Mouse (Mus musculus): ENCODE data around the gene Olfr1225.
"Not testable (repeated sequence)": the region's sequence is repeated elsewhere in the genome, so short reads cannot be mapped to it uniquely, and the experiment has no call there.

Gene Olfr1225

GRCm38 (mm10) chr2:89174569-89174968, at the start of gene Olfr1225:
TSS of gene Olfr1225 (minus strand) at chr2:89174669.
- DNase-seq (ENCODE audit: low spot score in 2 of 2) = no peak

GRCm38 (mm10) chr2:89199948-89200347, 25.5 kb upstream of the Olfr1225 start, which contains the start of gene Olfr1226:
TSS of gene Olfr1226 (minus strand) at chr2:89200048.
- no peak for DNase-seq (ENCODE audit: low spot score in 2 of 2)

GRCm38 (mm10) chr2:89196325-89196982, 22.0 kb upstream of the Olfr1225 start:
- no peak for DNase-seq (ENCODE audit: low spot score in 2 of 2)

GRCm38 (mm10) chr2:89164711-89165110, 9.8 kb downstream of the Olfr1225 start:
- DNase-seq (ENCODE audit: low spot score in 2 of 2) = not testable (repeated sequence)

GRCm38 (mm10) chr2:89163991-89164390, 10.5 kb downstream of the Olfr1225 start, which contains the start of gene Olfr1224-ps1:
TSS of gene Olfr1224-ps1 (minus strand) at chr2:89164091.
- not testable (repeated sequence) for DNase-seq (ENCODE audit: low spot score in 2 of 2)

- DNase-seq (ENCODE audit: low spot score in 2 of 2) = no peak
Observed at GRCm38 (mm10) chr2:89151460-89151859, 23.0 kb downstream of the Olfr1225 start, which contains the start of gene Olfr1223. TSS of gene Olfr1223 (minus strand) at chr2:89151560.

- DNase-seq (ENCODE audit: low spot score in 2 of 2) = no peak
Observed at GRCm38 (mm10) chr2:89132954-89133353, 41.5 kb downstream of the Olfr1225 start, which contains the start of gene Olfr1222. TSS of gene Olfr1222 (minus strand) at chr2:89133054.

All from urinary bladder, postnatal 4 days (tissue).